12 mouse cellular contexts compared by ENCODE assay signal in the genomic region with DNA sequence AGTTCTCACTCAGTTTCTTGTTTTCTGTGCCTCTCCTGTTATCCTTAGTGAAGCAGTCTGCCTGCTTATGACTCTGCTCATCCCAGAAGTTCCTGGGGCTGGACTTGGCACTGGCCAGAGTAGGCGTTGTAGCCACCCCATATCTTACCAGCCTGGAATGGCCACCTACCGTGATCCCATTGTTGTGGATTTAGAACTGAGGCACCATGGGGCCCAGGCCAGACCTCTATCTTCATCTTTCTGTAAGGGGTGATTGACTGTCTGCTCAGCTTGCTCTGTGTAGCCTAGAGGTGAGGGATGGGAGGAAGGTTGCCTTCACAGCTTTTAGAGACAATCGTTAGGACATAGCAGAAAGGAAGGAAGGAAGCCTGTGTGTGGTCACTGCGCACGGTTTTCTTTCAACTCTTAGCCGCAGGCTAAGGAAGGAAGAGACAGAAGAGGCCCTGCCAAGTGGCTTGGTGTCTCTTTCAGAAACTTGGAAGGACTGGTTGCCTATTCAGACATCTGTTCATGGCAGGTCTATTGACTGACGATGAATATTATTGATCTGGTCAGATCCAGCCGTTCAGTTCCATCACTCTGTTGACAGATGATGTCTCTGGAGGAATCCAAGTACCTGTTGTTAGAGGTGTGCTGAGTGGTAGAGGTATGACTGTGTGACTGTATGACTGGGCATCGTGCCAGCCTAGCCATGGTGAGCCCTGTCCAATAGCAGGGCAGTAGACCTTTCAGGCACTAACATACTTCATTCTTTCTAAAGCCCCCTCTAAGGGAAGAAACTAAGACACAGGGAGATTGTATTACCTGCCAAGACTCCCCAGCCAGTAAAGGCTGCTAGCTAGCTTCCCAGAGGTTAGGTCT. TPM values are rescaled to one million over a fixed set of nuclear protein-coding genes. Genes with fewer than 3 reads are reported as not detected.
DNase-seq lines count a peak whose midpoint lies in the region; ATAC-seq and TF ChIP-seq lines count a peak whose summit lies in the region.
"Had no signal": no experiment of that assay in that cellular context is flagged by ENCODE, and none has a peak within 500 bp of the region (broad histone marks: within the 10 kb centered on the region; RNA-seq: fewer than 3 reads in every experiment).

No protein-coding gene starts in this region.

- 78% methylated on average over 9 of the region's 9 CpGs for WGBS in kidney, embryonic 14.5 days
- 81% methylated on average over 9 of the region's 9 CpGs for WGBS in limb, embryonic 15.5 days

- H3K27me3 ChIP-seq in kidney, embryonic 14.5 days (ENCODE audit: control insufficient read depth, insufficient read depth, low read length): no peaks in the 10 kb centered on the region
- H3K27me3 ChIP-seq in limb, embryonic 15.5 days: no peaks in the 10 kb centered on the region

- H3K36me3 ChIP-seq in kidney, embryonic 14.5 days (ENCODE audit: control insufficient read depth, insufficient read depth, low read length): no peaks in the 10 kb centered on the region
- no peaks in the 10 kb centered on the region for H3K36me3 ChIP-seq in limb, embryonic 15.5 days

- peaks cover 46% of the 10 kb centered on the region for H3K4me1 ChIP-seq in kidney, embryonic 14.5 days (ENCODE audit: control insufficient read depth, insufficient read depth, low read length)
- peaks cover 53% of the 10 kb centered on the region for H3K4me1 ChIP-seq in limb, embryonic 15.5 days

- peak overlapping the region; percentile 4; the same call in 1 of the 2 replicates for H3K27ac ChIP-seq in kidney, embryonic 14.5 days (ENCODE audit: low read depth, low read length)
- peak overlapping the region; percentile 33; the same call in 1 of the 2 replicates for H3K27ac ChIP-seq in limb, embryonic 15.5 days
- H3K27ac ChIP-seq in left cerebral cortex, adult 2 months: no peak overlapping the region

- H3K4me2 ChIP-seq in kidney, embryonic 14.5 days (replicated peaks; ENCODE audit: low read depth, low read length): no peak overlapping the region
- no peak overlapping the region for H3K4me2 ChIP-seq in limb, embryonic 15.5 days

- intact Hi-C loops in left cerebral cortex, adult 2 months (cut with DNase I): no loop called here

- peak; percentile 55; the same call in 1 of the 2 replicates for ATAC-seq in kidney, embryonic 14.5 days (ENCODE audit: low FRiP score, low TSS enrichment)
- peak; percentile 23 for ATAC-seq in activated CD4-positive, CD25-positive, alpha-beta regulatory T cell, adult 4 months
- ATAC-seq in limb, embryonic 15.5 days (ENCODE audit: insufficient number of reproducible peaks, low FRiP score, low TSS enrichment, low read depth): no peak

- TF ChIP-seq CTCF in left cerebral cortex, adult 2 months (IDR thresholded peaks at IDR 0.05): no peak

- H3K9ac ChIP-seq in kidney, embryonic 14.5 days (ENCODE audit: low read depth, low read length): no peak overlapping the region
- H3K9ac ChIP-seq in limb, embryonic 15.5 days: no peak overlapping the region

- no peak overlapping the region for H3K4me3 ChIP-seq in kidney, embryonic 14.5 days (ENCODE audit: low read length)
- no peak overlapping the region for H3K4me3 ChIP-seq in limb, embryonic 15.5 days
- no peak overlapping the region for H3K4me3 ChIP-seq in left cerebral cortex, adult 2 months
- H3K4me3 ChIP-seq: erythroblast, embryonic 14.5 days had no signal

- H3K9me3 ChIP-seq in kidney, embryonic 14.5 days (ENCODE audit: control insufficient read depth, low read length): no peaks in the 10 kb centered on the region
- H3K9me3 ChIP-seq in limb, embryonic 15.5 days: no peaks in the 10 kb centered on the region
- H3K9me3 ChIP-seq: G1E had no signal

- DNase-seq in kidney, postnatal 14 days: no peak
- DNase-seq in 416B (ENCODE audit: low read depth) (peak; percentile 89), MN1 (ENCODE audit: low spot score) (no peak)
- no peak for DNase-seq in left cerebral cortex, adult 2 months (ENCODE audit: extremely low spot score in 1 of 2, low spot score in 2 of 2)
- DNase-seq in layer of hippocampus, postnatal 25 days (ENCODE audit: extremely low spot score in 1 of 2, low spot score in 1 of 2): no peak
- DNase-seq: heart, postnatal 4 days had no signal

RNA-seq across cellular contexts. Expression of a gene that starts 9.8 kb away (rescaled TPM):
- polyA plus RNA-seq in kidney, embryonic 14.5 days (2014; fragmentation: Nextera tagmentation; extraction: Ambion mirVana): 18.9 and 31.7 TPM in 2 replicates
- polyA plus RNA-seq in activated CD4-positive, CD25-positive, alpha-beta regulatory T cell, adult 4 months (2017; shearing (Covaris generic)): 10 to 100 TPM; 11.1 to 13.2 TPM
- 46.0 and 48.6 TPM in 2 replicates for polyA plus RNA-seq in limb, embryonic 15.5 days (2015; fragmentation: Nextera tagmentation; extraction: Ambion mirVana)
- total RNA-seq in left cerebral cortex, adult 2 months (2021): 10 to 100 TPM; 21.6 to 24.4 TPM
- total RNA-seq in layer of hippocampus, postnatal 25 days (2021): 10 to 100 TPM; 24.8 to 28.0 TPM

RNA-seq across cellular contexts. Expression of a gene that starts 20.5 kb away (rescaled TPM):
- polyA plus RNA-seq in kidney, embryonic 14.5 days (2014; fragmentation: Nextera tagmentation; extraction: Ambion mirVana): not detected in 2 replicates
- not detected for polyA plus RNA-seq in activated CD4-positive, CD25-positive, alpha-beta regulatory T cell, adult 4 months (2017; shearing (Covaris generic))
- polyA plus RNA-seq in limb, embryonic 15.5 days (2015; fragmentation: Nextera tagmentation; extraction: Ambion mirVana): not detected in 2 replicates
- not detected for total RNA-seq in left cerebral cortex, adult 2 months (2021)
- total RNA-seq in layer of hippocampus, postnatal 25 days (2021): not detected
- total RNA-seq: heart, postnatal 4 days had no signal
- polyA plus RNA-seq: erythroblast, embryonic 14.5 days; limb, embryonic 11.5 days had no signal

RNA-seq across cellular contexts. Expression of a gene that starts 40.4 kb away (rescaled TPM):
- polyA plus RNA-seq in kidney, embryonic 14.5 days (2014; fragmentation: Nextera tagmentation; extraction: Ambion mirVana): 0.46 and 0.61 TPM in 2 replicates
- 100 to 1,000 TPM; 406 to 482 TPM for polyA plus RNA-seq in activated CD4-positive, CD25-positive, alpha-beta regulatory T cell, adult 4 months (2017; shearing (Covaris generic))
- 0.67 and 1.0 TPM in 2 replicates for polyA plus RNA-seq in limb, embryonic 15.5 days (2015; fragmentation: Nextera tagmentation; extraction: Ambion mirVana)
- total RNA-seq in left cerebral cortex, adult 2 months (2021): under 1 TPM; 0.16 to 0.37 TPM
- under 1 TPM in 1 of 2 experiments, not detected in 1; 0.16 TPM for total RNA-seq in layer of hippocampus, postnatal 25 days (2021)
- polyA plus RNA-seq: erythroblast, embryonic 14.5 days; G1E; limb, embryonic 11.5 days had no signal

Comparison
In these comparisons a context has a peak if more than half of its experiments do, and no peak if none do; other contexts are left out.
1. RNA of a gene that starts 40.4 kb away (polyA plus RNA-seq): 406 to 482 TPM in activated CD4-positive, CD25-positive, alpha-beta regulatory T cell, adult 4 months; 0.67 to 1.0 TPM in limb, embryonic 15.5 days and 0.46 to 0.61 TPM in kidney, embryonic 14.5 days; every median in the first group is over 100 times any median in the second.